Mouse (Mus musculus): ENCODE measurements around the gene Gm10309. TPM values are rescaled to one million over a fixed set of nuclear protein-coding genes. Genes with fewer than 3 reads are reported as not detected.
"Not testable (repeated sequence)": the region's sequence is repeated elsewhere in the genome, so short reads cannot be mapped to it uniquely, and the experiment has no call there.

Gm10309 gene
- polyA plus RNA-seq, 1 experiment from 2014 or later, result 0.25 TPM

DNA sequence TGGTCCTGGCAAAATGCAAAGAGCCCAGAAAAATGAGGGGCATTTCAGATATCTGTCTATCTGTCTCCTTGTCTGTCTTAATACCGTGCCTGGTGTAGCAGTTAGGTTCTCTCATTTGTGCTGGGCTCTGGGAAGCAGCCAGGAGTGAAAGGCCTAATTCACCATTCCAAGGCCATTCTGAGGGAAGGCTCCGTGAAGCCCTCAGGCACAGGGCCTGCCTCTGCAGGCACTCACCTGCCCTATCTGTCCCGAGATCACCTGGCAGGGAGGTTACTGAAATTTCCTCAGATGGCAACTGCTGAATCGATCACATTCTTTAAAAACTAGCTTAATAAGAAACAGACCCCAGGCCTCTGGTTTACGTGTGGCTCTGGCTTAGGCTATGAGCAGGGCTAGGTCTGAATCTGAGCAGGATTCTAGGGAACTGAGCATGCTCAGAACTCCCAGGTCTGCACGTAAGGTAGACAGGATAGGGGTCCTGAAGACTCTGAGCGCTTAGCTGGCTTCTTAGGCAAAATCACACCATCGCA is 11.1 kb downstream of the Gm10309 start:
- H3K9me3 ChIP-seq, result no peaks in the 10 kb centered on the region
- H3K4me2 ChIP-seq, result no peak overlapping the region
- ATAC-seq (ENCODE audit: extremely low read depth, insufficient number of reproducible peaks, low FRiP score, low TSS enrichment), result no peak
- peaks cover 40% of the 10 kb centered on the region for H3K36me3 ChIP-seq
- WGBS, result 78% methylated on average over 8 of the region's 8 CpGs
- no peak overlapping the region for H3K27ac ChIP-seq (replicated peaks)
- no peak overlapping the region for H3K9ac ChIP-seq
- H3K4me3 ChIP-seq, result no peak overlapping the region
- peaks cover 21% of the 10 kb centered on the region for H3K4me1 ChIP-seq
- H3K27me3 ChIP-seq (replicated peaks), result no peaks in the 10 kb centered on the region

DNA sequence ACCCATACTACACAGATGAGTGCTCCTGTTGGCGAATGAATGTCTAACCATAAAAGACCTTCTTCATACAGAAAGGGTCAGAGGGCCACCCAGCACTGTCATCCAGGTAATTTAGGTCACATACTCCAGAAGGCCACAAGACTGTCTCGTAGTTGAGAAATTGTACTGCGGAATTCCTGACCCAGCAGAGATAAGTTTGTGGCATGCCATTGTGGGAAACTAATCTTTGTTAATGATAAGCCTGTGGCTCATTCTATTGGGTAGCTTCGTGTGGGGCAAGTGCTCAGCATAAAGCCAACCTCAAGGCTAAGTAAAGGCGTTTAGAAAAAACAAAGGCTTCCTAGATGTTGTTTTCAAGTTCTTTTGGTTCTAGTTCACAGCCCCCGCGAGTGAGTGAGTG is 12.7 kb downstream of the Gm10309 start:
- no peak for ATAC-seq (ENCODE audit: extremely low read depth, insufficient number of reproducible peaks, low FRiP score, low TSS enrichment)
- H3K27me3 ChIP-seq (replicated peaks), result no peaks in the 10 kb centered on the region
- H3K4me1 ChIP-seq, result peaks cover 18% of the 10 kb centered on the region
- H3K27ac ChIP-seq (replicated peaks), result no peak overlapping the region
- H3K4me2 ChIP-seq, result no peak overlapping the region
- H3K4me3 ChIP-seq, result no peak overlapping the region
- no peak overlapping the region for H3K9ac ChIP-seq
- peaks cover 29% of the 10 kb centered on the region for H3K36me3 ChIP-seq
- H3K9me3 ChIP-seq, result no peaks in the 10 kb centered on the region
- WGBS, result 37% methylated on average over 7 of the region's 7 CpGs

DNA sequence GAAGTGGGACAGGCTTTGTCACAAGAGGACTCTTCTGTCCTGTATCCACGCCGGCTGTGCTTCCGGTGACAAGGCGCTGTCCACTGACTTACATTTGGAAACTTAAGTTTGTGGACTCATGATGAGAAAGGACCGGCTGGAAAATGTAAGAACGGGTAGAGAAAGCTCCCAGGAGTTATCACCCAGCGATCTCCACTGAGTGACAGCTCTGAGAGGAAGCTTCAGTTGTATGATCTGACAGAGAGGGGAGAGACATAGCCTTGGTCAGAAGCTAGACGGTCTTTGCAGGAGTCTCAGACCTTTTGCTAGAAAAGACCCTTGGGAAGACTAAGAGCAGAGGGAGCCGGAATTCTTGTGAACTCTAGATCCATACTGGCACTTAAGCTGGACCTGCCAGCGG is 15.2 kb downstream of the Gm10309 start:
- ATAC-seq (ENCODE audit: extremely low read depth, insufficient number of reproducible peaks, low FRiP score, low TSS enrichment), result no peak
- H3K4me2 ChIP-seq, result no peak overlapping the region
- peaks cover 20% of the 10 kb centered on the region for H3K4me1 ChIP-seq
- no peaks in the 10 kb centered on the region for H3K9me3 ChIP-seq
- peaks cover 24% of the 10 kb centered on the region for H3K36me3 ChIP-seq
- H3K4me3 ChIP-seq, result no peak overlapping the region
- H3K9ac ChIP-seq, result no peak overlapping the region
- H3K27ac ChIP-seq (replicated peaks), result no peak overlapping the region
- 77% methylated on average over 10 of the region's 10 CpGs for WGBS
- no peaks in the 10 kb centered on the region for H3K27me3 ChIP-seq (replicated peaks)

DNA sequence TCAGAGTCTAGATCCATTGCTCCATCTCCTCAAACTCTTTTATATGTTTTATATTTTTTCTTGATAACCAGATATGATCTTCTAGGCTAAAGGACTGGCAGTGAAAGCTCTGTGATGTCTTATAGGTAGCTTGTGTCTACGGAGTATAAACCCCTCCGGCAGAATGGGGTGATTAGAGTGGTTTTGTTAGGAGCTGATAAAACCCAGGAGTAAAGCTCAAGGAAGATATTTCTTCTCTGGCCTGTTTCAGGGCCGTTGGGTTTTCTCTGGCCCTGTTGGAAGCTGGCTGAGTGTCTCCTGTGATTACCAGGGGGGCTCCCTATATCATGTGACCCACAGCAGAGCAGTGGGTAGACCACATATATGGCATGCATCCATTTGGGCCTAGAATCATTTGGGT is 17.6 kb downstream of the Gm10309 start:
- peaks cover 31% of the 10 kb centered on the region for H3K36me3 ChIP-seq
- no peak overlapping the region for H3K4me3 ChIP-seq
- H3K27me3 ChIP-seq (replicated peaks), result no peaks in the 10 kb centered on the region
- 47% methylated on average over 3 of the region's 3 CpGs for WGBS
- peaks cover 10% of the 10 kb centered on the region for H3K4me1 ChIP-seq
- H3K4me2 ChIP-seq, result no peak overlapping the region
- H3K27ac ChIP-seq (replicated peaks), result no peak overlapping the region
- H3K9ac ChIP-seq, result no peak overlapping the region
- ATAC-seq (ENCODE audit: extremely low read depth, insufficient number of reproducible peaks, low FRiP score, low TSS enrichment), result no peak
- no peaks in the 10 kb centered on the region for H3K9me3 ChIP-seq

DNA sequence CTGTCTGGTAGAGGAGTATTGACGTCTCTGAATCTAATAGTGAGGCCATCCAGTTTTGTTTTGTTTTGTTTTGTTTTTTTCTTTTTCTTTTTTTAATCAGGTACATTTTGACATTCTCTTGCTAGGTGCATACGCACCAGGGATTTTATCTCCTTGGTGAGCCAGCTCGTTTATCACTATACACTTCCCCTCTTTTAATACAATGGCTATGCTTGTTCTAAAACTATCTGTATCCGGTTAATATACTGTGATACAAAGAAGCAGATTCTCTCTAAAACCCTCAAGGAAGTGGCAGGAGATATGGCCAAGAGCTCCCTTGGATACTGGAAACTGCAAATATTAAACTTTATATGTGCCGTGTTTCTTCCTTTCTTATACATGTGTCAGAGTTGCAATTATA is 18.4 kb downstream of the Gm10309 start:
- 65% methylated on average over 5 of the region's 5 CpGs for WGBS

DNA sequence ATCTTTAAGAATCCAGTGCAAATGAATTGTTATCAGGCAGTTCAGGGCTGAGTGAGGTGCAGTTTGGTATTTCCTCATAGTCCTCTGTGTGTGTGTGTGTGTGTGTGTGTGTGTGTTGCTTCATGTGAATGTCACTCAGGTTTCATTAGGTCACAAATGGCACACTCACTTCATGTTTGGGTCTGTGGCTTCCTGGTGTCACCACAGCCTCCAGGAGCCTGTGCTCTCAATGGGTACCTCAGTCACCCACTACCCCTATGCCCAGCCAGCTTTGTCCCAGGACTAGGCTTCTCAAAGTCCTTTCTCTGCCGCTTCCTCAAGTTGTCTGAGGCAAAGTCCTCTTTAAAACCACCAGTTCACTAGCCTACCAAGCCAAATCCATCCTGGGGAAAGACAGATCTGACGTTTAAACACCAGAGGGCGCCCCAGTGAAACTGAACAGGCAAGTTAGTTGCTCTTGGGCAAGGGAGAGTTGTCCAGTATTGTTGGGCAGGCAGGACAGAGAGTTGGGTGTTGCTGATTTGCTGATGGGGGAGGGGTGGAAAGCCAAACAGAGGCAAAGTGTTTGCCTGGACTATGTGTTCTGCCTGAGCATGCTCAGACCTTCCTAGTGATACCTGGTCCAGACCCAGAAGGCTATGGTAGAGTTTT is 20.8 kb downstream of the Gm10309 start:
- no peak for ATAC-seq (ENCODE audit: extremely low read depth, insufficient number of reproducible peaks, low FRiP score, low TSS enrichment)

More for the DNA sequence above, 18.4 kb downstream of the Gm10309 start:
- Histone ChIP-seq H3K9ac (no peak overlapping the region), H3K36me3 (peaks cover 31% of the 10 kb centered on the region), H3K4me2 (no peak overlapping the region), H3K4me1 (peaks cover 3% of the 10 kb centered on the region; the same call in 1 of the 2 replicates), H3K27ac (replicated peaks) (no peak overlapping the region), H3K27me3 (replicated peaks) (no peaks in the 10 kb centered on the region), H3K9me3 (no peaks in the 10 kb centered on the region), H3K4me3 (no peak overlapping the region)
- no peak for ATAC-seq (ENCODE audit: extremely low read depth, insufficient number of reproducible peaks, low FRiP score, low TSS enrichment)

DNA sequence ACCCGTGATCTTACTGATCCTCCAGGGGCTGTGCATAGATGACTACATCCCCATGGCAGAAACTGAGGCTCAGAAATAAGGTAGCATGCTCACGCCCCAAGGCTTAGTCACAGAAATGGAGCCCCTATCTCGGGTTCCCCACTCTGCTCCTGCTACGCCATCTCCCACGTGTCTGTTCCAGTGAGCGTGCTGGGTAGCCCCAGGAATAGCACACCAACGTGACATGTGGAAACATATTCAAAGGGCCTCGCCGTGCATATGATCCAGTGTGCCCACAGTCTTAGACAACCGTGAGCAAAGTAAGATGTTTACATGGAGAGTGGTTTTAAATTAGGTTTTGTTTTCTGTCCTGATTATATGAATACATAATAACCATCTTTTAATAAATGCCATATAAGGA is 22.4 kb downstream of the Gm10309 start:
- Histone ChIP-seq H3K4me3 (no peak overlapping the region), H3K27me3 (replicated peaks) (no peaks in the 10 kb centered on the region), H3K36me3 (peaks cover 21% of the 10 kb centered on the region), H3K9ac (no peak overlapping the region), H3K4me1 (peaks cover 3% of the 10 kb centered on the region; the same call in 1 of the 2 replicates), H3K27ac (replicated peaks) (no peak overlapping the region), H3K4me2 (no peak overlapping the region), H3K9me3 (no peaks in the 10 kb centered on the region)
- ATAC-seq (ENCODE audit: extremely low read depth, insufficient number of reproducible peaks, low FRiP score, low TSS enrichment), result no peak
- 77% methylated on average over 10 of the region's 10 CpGs for WGBS

More for the DNA sequence above, 20.8 kb downstream of the Gm10309 start:
- peaks cover 3% of the 10 kb centered on the region; the same call in 1 of the 2 replicates for H3K4me1 ChIP-seq
- no peak overlapping the region for H3K27ac ChIP-seq (replicated peaks)
- no peak overlapping the region for H3K4me2 ChIP-seq
- no peaks in the 10 kb centered on the region for H3K27me3 ChIP-seq (replicated peaks)
- WGBS, result 13% methylated on average over 3 of the region's 3 CpGs
- peaks cover 21% of the 10 kb centered on the region for H3K36me3 ChIP-seq
- no peaks in the 10 kb centered on the region for H3K9me3 ChIP-seq
- no peak overlapping the region for H3K4me3 ChIP-seq
- H3K9ac ChIP-seq, result no peak overlapping the region

DNA sequence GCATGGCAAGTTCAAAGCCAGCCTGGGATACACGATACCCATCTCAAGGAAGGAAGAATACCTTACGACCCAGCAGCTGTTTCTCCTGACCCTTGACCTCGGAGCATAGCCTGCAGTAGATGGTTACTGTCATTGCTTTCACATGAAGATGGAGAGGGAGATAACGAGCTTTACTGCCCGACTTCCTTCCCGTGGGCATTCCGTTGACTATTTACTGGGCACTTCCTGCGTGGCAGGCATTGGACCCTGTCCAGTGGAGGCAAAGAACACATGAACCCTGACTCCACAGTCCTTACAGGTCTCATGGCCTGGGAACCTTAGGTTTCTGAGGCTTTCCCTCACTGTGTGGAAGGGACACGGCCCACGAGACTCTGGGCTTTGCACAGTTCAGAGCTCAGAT is 25.6 kb downstream of the Gm10309 start:
- no peak overlapping the region for H3K4me2 ChIP-seq
- peaks cover 20% of the 10 kb centered on the region for H3K36me3 ChIP-seq
- WGBS, result 81% methylated on average over 10 of the region's 10 CpGs
- no peak for ATAC-seq (ENCODE audit: extremely low read depth, insufficient number of reproducible peaks, low FRiP score, low TSS enrichment)
- no peaks in the 10 kb centered on the region for H3K27me3 ChIP-seq (replicated peaks)
- H3K9ac ChIP-seq, result no peak overlapping the region
- H3K4me1 ChIP-seq, result no peaks in the 10 kb centered on the region
- no peak overlapping the region for H3K27ac ChIP-seq (replicated peaks)
- no peaks in the 10 kb centered on the region for H3K9me3 ChIP-seq
- no peak overlapping the region for H3K4me3 ChIP-seq

DNA sequence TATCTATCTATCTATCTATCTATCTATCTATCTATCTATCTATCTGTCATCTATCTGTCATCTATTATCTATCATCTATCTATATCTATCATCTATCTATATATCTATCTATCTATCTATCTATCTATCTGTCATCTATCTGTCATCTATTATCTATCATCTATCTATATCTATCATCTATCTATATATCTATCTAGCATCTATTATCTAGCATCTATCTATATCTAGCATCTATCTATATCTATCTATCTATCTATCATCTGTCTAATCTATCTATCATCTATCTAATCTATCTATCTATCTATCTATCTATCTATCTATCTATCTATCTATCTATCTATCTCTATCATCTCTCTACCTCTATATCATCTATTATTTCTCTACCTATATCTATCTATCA is 27.6 kb downstream of the Gm10309 start:
- not testable (repeated sequence) for H3K4me1 ChIP-seq

DNA sequence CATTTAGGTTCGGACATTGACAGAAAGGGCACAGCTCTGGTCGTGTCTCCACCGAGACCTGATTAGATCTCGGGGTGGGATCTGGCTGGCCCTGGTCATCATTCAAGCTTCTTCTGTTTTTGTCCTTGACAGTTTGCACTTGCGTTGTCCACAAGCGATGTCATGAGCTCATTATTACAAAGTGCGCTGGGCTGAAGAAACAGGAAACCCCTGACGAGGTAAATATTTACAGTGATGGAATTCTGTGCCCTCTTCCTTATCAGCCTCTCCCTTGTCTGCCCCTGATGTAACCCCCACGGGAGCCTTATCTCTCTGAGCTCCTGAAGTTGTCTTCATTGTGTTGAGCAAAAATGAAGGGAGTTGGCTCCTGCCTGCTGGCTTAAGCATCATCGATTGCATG is 28.4 kb downstream of the Gm10309 start:
- no peak overlapping the region for H3K27ac ChIP-seq (replicated peaks)
- 54% methylated on average over 10 of the region's 10 CpGs for WGBS
- H3K4me3 ChIP-seq, result no peak overlapping the region
- ATAC-seq (ENCODE audit: extremely low read depth, insufficient number of reproducible peaks, low FRiP score, low TSS enrichment), result no peak
- H3K36me3 ChIP-seq, result peaks cover 3% of the 10 kb centered on the region; the same call in 1 of the 2 replicates
- H3K4me2 ChIP-seq, result no peak overlapping the region
- H3K9ac ChIP-seq, result no peak overlapping the region
- no peaks in the 10 kb centered on the region for H3K27me3 ChIP-seq (replicated peaks)
- peaks cover under 1% of the 10 kb centered on the region; the same call in 1 of the 2 replicates for H3K4me1 ChIP-seq
- H3K9me3 ChIP-seq, result no peaks in the 10 kb centered on the region

More for the DNA sequence above, 27.6 kb downstream of the Gm10309 start:
- H3K9me3 ChIP-seq; H3K27ac ChIP-seq (replicated peaks); H3K9ac ChIP-seq; H3K36me3 ChIP-seq; ATAC-seq (ENCODE audit: extremely low read depth, insufficient number of reproducible peaks, low FRiP score, low TSS enrichment); H3K4me2 ChIP-seq; H3K4me3 ChIP-seq; H3K27me3 ChIP-seq (replicated peaks): not testable (repeated sequence)

DNA sequence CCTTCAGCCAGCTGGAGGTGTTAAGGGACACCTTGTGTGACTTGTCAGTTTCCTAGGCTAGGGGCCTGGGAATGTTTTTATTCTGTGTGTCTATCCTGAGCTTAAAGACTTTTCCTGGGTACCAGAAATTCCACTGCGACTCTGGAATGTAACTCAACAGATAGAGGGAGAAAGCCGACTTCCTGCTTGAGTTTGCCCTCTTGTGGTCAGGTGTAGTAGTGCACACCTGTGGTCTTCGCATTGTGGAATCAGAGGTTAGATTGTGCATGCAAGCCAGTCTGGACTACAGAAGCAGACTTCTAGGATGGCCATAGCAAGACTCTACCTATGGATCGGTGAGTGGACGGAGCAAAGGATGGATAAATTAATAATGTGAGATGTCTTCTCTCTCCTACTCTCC is 33.3 kb downstream of the Gm10309 start:
- H3K4me1 ChIP-seq, result peaks cover 50% of the 10 kb centered on the region
- H3K27me3 ChIP-seq (replicated peaks), result no peaks in the 10 kb centered on the region
- H3K36me3 ChIP-seq, result peaks cover 3% of the 10 kb centered on the region; the same call in 1 of the 2 replicates
- no peak for ATAC-seq (ENCODE audit: extremely low read depth, insufficient number of reproducible peaks, low FRiP score, low TSS enrichment)
- H3K9me3 ChIP-seq, result no peaks in the 10 kb centered on the region
- H3K4me3 ChIP-seq, result no peak overlapping the region
- H3K27ac ChIP-seq (replicated peaks), result no peak overlapping the region
- no peak overlapping the region for H3K9ac ChIP-seq
- WGBS, result 38% methylated on average over 5 of the region's 5 CpGs
- no peak overlapping the region for H3K4me2 ChIP-seq

DNA sequence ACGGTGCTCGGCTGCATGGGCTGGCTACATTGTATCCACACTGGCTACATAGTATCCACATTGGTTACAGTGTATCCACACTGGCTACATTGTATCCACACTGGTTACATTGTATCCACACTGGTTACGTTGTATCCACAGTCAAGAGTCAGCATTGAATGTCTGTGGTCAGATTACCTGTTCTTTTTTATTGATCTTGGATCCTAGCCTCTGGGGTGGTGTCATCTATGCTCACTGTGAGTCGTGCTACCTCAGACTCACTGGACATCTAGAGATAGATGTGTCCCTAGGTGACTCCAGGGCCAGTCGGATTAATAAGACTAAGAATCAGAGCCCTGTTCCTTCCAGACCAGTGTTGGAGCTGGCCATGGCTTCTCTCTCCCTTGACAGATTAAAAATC is 34.9 kb downstream of the Gm10309 start:
- H3K9ac ChIP-seq, result no peak overlapping the region
- no peak for ATAC-seq (ENCODE audit: extremely low read depth, insufficient number of reproducible peaks, low FRiP score, low TSS enrichment)
- H3K9me3 ChIP-seq, result no peaks in the 10 kb centered on the region
- WGBS, result 76% methylated on average over 5 of the region's 5 CpGs
- H3K27ac ChIP-seq (replicated peaks), result no peak overlapping the region
- no peak overlapping the region for H3K4me3 ChIP-seq
- H3K27me3 ChIP-seq (replicated peaks), result no peaks in the 10 kb centered on the region
- H3K4me2 ChIP-seq, result no peak overlapping the region
- H3K4me1 ChIP-seq, result peaks cover 61% of the 10 kb centered on the region
- H3K36me3 ChIP-seq, result no peaks in the 10 kb centered on the region

All from heart, embryonic 13.5 days (tissue).